Mouse (Mus musculus): ENCODE measurements around the gene En2. TPM values are rescaled to one million over a fixed set of nuclear protein-coding genes. Genes with fewer than 3 reads are reported as not detected.

Gene En2
- polyA plus RNA-seq, 1 experiment from 2014 or later = 0.04 TPM

DNA sequence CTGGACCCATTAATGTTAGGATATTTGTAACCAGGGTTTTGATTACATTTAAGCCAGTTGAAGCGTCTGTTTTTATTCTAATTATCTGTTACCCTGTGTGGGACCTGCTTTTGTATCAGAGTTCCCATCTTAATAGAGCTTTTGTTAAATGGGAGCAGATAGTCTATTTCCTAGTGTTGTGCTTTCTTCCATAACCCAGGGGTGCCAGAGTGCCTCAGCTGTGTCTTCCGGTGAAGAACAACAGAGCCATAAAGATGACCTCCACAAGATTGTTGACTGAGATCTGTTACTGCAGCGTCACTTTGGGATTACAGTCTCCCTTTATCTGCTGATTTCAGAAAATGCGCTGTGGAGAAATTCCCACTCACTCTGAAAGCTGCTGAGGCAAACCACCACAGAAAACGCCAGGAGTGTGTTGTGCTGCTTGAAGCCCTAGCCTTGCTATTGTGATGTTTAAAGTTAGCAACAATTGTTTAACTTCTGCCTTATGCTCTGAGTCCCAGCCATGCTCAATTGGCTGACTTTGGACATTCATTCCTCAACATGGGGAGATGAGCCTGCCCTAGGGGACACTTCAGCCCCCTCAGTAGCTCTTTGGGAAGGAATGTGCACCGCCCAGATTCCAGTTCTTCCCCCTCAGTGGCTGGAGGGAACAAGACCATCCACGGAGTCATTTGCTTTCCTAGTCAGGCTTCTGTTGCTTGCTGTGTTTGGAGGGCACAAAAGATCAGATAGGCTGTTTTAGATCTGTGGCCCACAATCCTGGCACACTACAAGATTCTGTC, 33.8 kb downstream of the En2 start:
- ATAC-seq = no peak
- H3K27ac ChIP-seq = no peak overlapping the region
- 38% methylated on average over 7 of the region's 7 CpGs for WGBS
- H3K4me2 ChIP-seq = no peak overlapping the region
- H3K36me3 ChIP-seq (ENCODE audit: poor library complexity, severe bottlenecking) = no peaks in the 10 kb centered on the region
- peaks cover 57% of the 10 kb centered on the region for H3K27me3 ChIP-seq
- H3K9ac ChIP-seq = no peak overlapping the region
- H3K4me3 ChIP-seq = no peak overlapping the region
- H3K4me1 ChIP-seq = no peaks in the 10 kb centered on the region
- H3K9me3 ChIP-seq (replicated peaks) = no peaks in the 10 kb centered on the region

DNA sequence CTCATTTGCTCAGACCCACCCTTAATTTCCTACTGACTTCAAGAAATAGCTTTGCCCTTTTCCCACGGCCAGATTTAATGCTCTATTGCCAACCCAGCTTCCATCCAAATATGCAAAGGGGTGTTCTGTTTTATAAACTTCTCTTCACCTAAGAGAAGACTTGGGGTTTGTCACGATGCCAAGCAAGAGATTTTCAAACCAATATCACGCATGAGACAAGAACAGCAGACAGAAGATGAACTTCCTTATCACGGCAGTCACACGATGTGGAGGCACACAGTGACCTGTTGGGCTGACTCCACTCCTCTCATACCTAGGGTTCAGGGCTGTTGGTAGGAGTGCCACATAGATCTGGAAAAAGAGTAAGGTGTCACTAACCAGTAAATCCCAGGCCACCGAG, 37.6 kb downstream of the En2 start:
- Histone ChIP-seq H3K27me3 (peaks cover 78% of the 10 kb centered on the region), H3K36me3 (ENCODE audit: poor library complexity, severe bottlenecking) (no peaks in the 10 kb centered on the region), H3K27ac (no peak overlapping the region), H3K4me1 (no peaks in the 10 kb centered on the region), H3K9ac (no peak overlapping the region), H3K4me2 (no peak overlapping the region), H3K9me3 (replicated peaks) (no peaks in the 10 kb centered on the region), H3K4me3 (no peak overlapping the region)
- WGBS = 80% methylated on average over 6 of the region's 6 CpGs
- ATAC-seq = no peak

DNA sequence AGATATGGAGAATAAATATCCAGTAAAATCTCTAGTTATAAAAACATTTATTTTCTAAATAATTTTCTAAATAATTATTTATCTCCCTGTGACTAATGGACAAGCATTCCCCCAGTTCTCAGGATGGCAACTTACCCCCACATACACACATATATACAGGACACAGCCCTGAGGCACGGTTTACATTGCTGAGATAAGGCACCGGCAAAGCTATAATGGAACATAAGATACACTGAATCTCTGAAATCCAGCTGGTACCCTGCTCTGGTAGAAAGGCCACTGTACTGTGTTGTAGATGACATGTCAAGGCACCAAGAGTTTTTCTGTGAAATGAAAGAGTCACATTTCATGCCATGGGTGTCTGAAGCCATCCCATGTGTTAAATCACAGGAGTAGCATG, 39.2 kb downstream of the En2 start:
- no peak for ATAC-seq
- peaks cover 6% of the 10 kb centered on the region for H3K4me1 ChIP-seq
- peaks cover 88% of the 10 kb centered on the region for H3K27me3 ChIP-seq
- WGBS = 84% methylated on average over 2 of the region's 2 CpGs
- no peak overlapping the region for H3K4me2 ChIP-seq
- no peaks in the 10 kb centered on the region for H3K36me3 ChIP-seq (ENCODE audit: poor library complexity, severe bottlenecking)
- no peak overlapping the region for H3K4me3 ChIP-seq
- H3K9ac ChIP-seq = no peak overlapping the region
- no peak overlapping the region for H3K27ac ChIP-seq
- no peaks in the 10 kb centered on the region for H3K9me3 ChIP-seq (replicated peaks)

DNA sequence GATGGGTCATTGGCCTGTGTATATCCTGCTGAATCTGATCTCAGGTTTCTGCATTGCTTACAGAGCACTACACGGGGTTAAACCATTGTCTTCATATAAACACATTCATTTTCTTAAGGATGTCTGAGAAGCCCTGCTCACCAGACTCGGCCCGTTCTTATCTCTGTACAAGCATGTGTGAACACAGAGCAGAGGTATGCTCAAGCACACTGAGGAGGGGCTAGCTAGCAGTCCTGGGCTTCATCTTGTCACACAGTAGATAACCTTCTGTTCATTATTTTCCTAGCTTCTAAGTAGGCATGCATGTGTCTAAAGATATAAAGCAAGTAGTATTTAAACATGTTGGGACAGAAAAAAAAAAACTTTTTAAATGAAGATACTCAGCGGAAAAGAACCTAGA, 41.0 kb downstream of the En2 start:
- H3K4me1 ChIP-seq = peaks cover 22% of the 10 kb centered on the region
- no peak overlapping the region for H3K27ac ChIP-seq
- no peaks in the 10 kb centered on the region for H3K9me3 ChIP-seq (replicated peaks)
- H3K4me3 ChIP-seq = no peak overlapping the region
- H3K9ac ChIP-seq = no peak overlapping the region
- H3K4me2 ChIP-seq = no peak overlapping the region
- no peak for ATAC-seq
- peaks cover 94% of the 10 kb centered on the region for H3K27me3 ChIP-seq
- no peaks in the 10 kb centered on the region for H3K36me3 ChIP-seq (ENCODE audit: poor library complexity, severe bottlenecking)
- 69% methylated on average over 4 of the region's 4 CpGs for WGBS

DNA sequence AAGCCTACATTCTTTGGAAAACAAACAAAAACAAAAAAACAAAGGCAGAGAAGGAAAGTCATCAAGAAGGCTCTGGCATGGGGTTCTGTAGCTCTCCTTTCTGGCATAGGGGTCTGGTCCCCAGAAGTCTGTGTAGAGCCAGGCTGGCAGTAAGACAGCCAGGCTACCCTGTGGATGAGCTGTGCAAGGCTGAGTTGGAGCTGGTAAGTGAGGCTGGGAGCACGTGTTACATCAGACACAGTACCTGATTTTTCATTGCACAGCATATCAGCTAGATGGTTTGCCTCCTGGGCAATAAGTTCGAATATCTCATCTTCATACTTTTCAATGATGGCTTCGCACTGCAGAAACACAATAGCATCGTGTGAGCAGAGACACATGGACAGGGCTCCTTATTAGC, 41.5 kb downstream of the En2 start:
- Histone ChIP-seq H3K36me3 (ENCODE audit: poor library complexity, severe bottlenecking) (no peaks in the 10 kb centered on the region), H3K27ac (no peak overlapping the region), H3K4me3 (no peak overlapping the region), H3K9me3 (replicated peaks) (no peaks in the 10 kb centered on the region), H3K4me1 (peaks cover 28% of the 10 kb centered on the region), H3K4me2 (no peak overlapping the region), H3K9ac (no peak overlapping the region), H3K27me3 (peaks cover 94% of the 10 kb centered on the region)
- WGBS = 58% methylated on average over 4 of the region's 4 CpGs
- ATAC-seq = no peak

DNA sequence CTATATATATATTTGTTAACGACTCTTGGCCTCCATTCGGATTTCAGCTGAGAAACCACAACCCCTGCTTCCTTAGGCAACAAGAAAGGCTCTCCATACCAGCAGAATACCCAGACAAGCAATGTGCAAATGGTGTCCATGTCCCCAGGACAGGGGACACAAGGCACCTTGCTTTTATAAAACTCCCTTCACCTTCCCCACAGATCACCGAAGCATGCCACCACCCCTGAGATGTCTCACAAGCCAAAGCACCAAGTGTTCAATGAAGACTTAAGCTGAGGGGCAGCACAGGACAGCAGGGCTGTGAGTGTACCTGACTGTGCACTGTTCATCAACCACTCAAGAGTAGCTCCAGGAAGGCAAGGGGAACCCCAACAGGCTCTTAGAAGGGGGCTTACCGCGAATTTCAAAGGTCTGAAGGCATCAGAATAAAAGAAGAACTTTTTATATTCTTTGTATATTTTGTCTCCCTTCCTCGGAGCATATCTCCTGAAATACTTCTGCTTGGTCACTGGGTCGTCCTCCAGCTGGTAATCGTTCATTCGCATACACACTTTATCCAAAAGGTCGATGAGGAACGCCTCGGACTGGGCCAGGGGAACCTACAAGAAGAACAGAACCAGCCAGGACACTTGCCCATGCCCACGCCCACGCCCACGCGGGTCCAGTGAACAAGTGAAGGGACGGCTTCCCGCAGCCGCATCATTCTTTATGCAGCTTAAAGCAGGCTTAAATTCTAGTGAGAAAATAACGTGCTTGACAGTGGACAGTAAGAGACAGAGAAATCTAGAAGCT, 43.4 kb downstream of the En2 start:
- peak overlapping the region; percentile 67 for H3K4me2 ChIP-seq
- H3K36me3 ChIP-seq (ENCODE audit: poor library complexity, severe bottlenecking) = no peaks in the 10 kb centered on the region
- H3K4me1 ChIP-seq = peaks cover 29% of the 10 kb centered on the region
- 11% methylated on average over 20 of the region's 20 CpGs for WGBS
- no peaks in the 10 kb centered on the region for H3K9me3 ChIP-seq (replicated peaks)
- ATAC-seq = no peak
- H3K27me3 ChIP-seq = peaks cover 94% of the 10 kb centered on the region
- H3K9ac ChIP-seq = no peak overlapping the region
- H3K4me3 ChIP-seq = peak overlapping the region; percentile 38
- H3K27ac ChIP-seq = no peak overlapping the region

DNA sequence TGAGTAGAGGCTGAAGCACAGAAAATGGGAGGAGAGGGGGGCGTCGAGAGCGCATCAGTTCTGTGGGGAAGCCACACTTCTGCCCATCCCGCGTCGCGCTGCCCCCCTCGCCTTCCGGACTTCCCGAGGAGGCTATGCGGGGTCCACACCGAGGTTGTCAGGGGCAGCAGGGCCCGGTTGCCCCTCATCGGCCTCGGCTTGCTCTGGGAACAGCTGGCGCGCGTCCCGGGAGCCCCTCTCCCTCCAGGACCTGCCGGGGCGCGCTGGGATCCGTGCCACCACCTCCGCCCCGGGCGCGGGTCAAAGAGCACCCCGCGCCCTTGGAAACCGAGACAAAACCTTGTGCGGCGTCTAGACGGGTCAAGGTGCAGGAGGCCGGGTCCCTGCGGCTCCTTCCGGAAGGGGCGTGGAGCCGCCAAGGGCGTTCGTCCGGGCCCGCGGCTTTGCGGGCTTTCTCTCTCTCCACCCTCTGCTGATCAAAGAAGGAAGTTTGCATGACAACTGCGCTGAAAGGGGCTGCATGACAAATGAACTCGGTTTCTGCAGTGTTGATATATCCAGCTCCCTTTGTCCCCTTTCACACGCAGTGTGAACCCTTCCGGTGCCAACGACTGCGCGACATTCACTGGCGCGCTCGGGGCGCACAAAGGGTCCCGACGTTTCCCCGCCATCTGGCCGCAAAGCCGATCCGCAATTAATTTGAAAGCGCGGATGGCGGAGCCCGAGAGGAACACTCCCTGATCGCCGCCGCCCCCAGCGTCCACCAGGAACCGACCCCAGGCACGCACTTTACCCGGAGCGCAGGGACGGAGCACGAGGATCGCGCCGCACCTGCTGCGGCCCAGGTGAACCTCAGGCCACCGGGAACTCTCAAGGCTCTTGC, 44.3 kb downstream of the En2 start:
- H3K27me3 ChIP-seq = peaks cover 94% of the 10 kb centered on the region
- peak; percentile 79 for ATAC-seq

DNA sequence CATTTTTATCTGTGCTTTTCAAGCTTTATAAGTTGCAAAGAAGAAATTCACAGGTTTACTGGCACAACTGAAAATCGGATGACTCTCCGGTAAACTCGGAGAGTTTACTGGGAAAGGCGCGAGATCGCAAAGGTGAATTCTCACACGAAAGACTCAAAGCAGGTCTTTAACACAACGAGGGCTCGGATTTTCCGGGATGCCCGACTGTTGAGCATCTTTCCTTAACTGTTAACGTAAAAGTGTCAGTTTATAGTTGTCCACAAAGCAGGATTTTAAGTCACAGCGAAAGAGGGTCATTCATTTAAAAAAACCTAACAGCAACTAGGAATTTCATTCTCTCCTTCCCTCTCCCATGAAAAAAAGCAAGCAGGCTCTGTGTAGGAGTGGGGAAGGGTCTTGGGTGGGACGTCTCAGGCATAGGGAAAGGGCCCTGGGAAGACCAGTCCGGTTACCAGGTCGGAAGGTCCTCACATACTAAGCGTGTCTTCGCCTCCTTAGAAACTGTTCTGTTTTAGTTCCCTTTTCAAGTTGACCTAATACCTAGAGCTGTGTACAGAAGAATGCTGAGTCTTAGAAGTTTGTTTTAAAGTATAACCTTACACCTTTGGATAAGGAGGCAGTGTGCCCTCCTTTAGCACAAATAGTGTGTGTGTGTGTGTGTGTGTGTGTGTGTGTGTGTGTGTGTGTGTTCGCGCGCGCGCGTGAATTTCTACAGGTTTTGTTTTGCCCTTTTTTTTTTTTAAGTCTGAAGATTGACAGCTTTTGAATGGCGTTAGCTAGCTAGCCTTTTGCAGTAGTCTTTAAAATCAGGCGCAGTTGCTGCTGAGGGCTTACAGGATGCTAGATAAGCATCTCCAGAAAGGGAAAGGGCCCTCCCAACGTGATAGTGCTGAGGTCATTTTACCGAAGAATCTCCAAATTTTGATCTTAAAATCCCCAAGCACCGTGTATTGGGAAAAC, 45.4 kb downstream of the En2 start:
- no peak overlapping the region for H3K9ac ChIP-seq
- peak overlapping the region; percentile 67 for H3K4me2 ChIP-seq
- peaks cover 29% of the 10 kb centered on the region for H3K4me1 ChIP-seq
- no peaks in the 10 kb centered on the region for H3K9me3 ChIP-seq (replicated peaks)
- H3K4me3 ChIP-seq = peak overlapping the region; percentile 9; the same call in 1 of the 2 replicates
- WGBS = under 1% methylated on average over 29 of the region's 29 CpGs
- ATAC-seq = no peak
- H3K27me3 ChIP-seq = peaks cover 94% of the 10 kb centered on the region
- H3K27ac ChIP-seq = no peak overlapping the region
- H3K36me3 ChIP-seq (ENCODE audit: poor library complexity, severe bottlenecking) = no peaks in the 10 kb centered on the region

More for the DNA sequence above, 44.3 kb downstream of the En2 start:
- Histone ChIP-seq H3K27ac (no peak overlapping the region), H3K36me3 (ENCODE audit: poor library complexity, severe bottlenecking) (no peaks in the 10 kb centered on the region), H3K9ac (peak overlapping the region; percentile 54), H3K4me3 (peak overlapping the region; percentile 38), H3K9me3 (replicated peaks) (no peaks in the 10 kb centered on the region), H3K4me1 (peaks cover 29% of the 10 kb centered on the region), H3K4me2 (peak overlapping the region; percentile 67)
- under 1% methylated on average over 77 of the region's 80 CpGs for WGBS

DNA sequence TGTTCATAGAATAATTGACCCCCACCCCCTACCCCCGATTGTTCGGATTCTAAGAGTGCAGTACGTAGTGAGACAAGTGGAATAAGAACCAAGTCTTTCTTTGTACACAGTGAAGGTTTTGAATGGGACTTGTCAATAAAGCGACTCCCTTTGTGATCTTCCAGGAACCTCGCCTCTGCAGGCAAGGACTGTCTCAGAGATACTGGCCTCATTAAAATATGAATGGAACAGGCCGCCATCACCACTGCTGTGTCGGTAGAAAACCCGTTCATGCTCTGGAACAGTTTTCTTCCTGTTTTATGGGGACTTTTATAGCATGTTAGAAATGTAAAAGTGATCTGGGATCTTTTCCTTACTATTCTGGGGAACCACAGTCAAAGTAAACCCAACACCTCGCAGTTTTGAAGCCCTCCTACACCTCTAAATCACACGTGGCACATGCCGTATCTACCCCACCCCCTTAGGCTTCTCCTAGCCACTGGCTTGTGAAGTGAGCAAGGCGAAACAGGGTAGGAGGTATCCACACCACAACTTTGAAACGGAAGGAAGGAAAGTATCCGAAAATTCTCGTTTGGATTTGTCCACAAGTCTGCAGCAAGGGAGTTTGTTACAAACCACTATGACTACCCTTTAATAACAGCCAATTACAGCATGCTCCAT, 46.3 kb downstream of the En2 start:
- H3K4me2 ChIP-seq = peak overlapping the region; percentile 67
- peak overlapping the region; percentile 9; the same call in 1 of the 2 replicates for H3K4me3 ChIP-seq
- H3K36me3 ChIP-seq (ENCODE audit: poor library complexity, severe bottlenecking) = no peaks in the 10 kb centered on the region
- 2% methylated on average over 15 of the region's 15 CpGs for WGBS
- H3K27me3 ChIP-seq = peaks cover 89% of the 10 kb centered on the region
- no peak overlapping the region for H3K27ac ChIP-seq
- H3K9me3 ChIP-seq (replicated peaks) = no peaks in the 10 kb centered on the region
- H3K4me1 ChIP-seq = peaks cover 29% of the 10 kb centered on the region
- H3K9ac ChIP-seq = no peak overlapping the region
- ATAC-seq = no peak

DNA sequence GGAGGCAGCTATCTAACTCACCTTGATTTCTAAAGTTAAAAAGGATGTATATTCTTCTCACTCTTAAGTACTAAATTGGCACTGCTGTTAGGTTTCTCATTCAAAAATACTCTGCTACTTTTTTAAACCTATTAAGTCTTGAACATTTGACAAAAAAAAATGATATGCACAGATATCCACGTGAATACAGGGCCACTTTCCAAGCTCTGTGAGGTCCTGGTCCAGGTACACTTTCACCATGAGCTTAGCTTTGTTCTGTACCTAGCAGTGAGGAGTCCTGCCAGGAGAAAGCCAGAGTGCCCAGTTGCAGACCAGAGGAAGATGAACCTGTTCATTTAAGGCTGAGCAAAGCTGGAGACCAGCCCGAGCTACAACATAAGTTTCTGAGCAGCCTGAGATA, 47.9 kb downstream of the En2 start:
- H3K4me1 ChIP-seq = peaks cover 29% of the 10 kb centered on the region
- H3K27ac ChIP-seq = no peak overlapping the region
- no peaks in the 10 kb centered on the region for H3K36me3 ChIP-seq (ENCODE audit: poor library complexity, severe bottlenecking)
- no peak overlapping the region for H3K4me2 ChIP-seq
- H3K9ac ChIP-seq = no peak overlapping the region
- H3K27me3 ChIP-seq = peaks cover 77% of the 10 kb centered on the region
- no peak overlapping the region for H3K4me3 ChIP-seq
- H3K9me3 ChIP-seq (replicated peaks) = no peaks in the 10 kb centered on the region
- 52% methylated on average over 2 of the region's 2 CpGs for WGBS
- no peak for ATAC-seq

DNA sequence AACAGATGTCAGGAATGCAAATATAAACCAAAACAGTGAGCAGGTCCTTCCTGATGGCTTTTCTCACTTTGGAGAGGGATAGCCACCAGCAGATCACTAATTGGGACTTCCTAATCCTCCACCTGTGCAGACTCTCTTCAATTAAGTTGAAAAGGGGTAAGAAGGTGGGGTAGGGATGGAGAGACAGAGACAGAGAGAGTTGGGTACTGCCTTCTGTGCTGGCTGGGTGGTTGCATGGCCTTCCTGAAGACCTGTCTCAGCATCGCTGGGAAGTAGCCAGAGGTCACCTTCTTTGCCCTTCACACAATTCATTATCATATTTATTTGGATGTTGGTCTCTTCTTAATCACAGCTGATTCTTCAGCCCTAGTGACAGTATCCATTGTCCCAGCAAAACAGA, 54.1 kb downstream of the En2 start:
- H3K4me3 ChIP-seq = no peak overlapping the region
- no peak overlapping the region for H3K9ac ChIP-seq
- 88% methylated on average over 1 of the region's 1 CpGs for WGBS
- no peaks in the 10 kb centered on the region for H3K36me3 ChIP-seq (ENCODE audit: poor library complexity, severe bottlenecking)
- no peaks in the 10 kb centered on the region for H3K4me1 ChIP-seq
- H3K27ac ChIP-seq = no peak overlapping the region
- peaks cover 23% of the 10 kb centered on the region for H3K27me3 ChIP-seq
- no peak for ATAC-seq
- no peak overlapping the region for H3K4me2 ChIP-seq
- no peaks in the 10 kb centered on the region for H3K9me3 ChIP-seq (replicated peaks)
